Mouse (Mus musculus) brain, adult 2 months (tissue): ENCODE measurements at regions not wholly inside any gene's neighbourhood (a gene's known extent, or its start where the extent isn't known, plus 50 kb on each side); places are given as distances from the start of the nearest gene placed in this dataset.

ENCODE experiments used
- DNase-seq: peaks from one replicate; pipeline ENCODE4 v3.0.0; 2011; ENCODE audit warnings: low read depth, low spot score

DNA sequence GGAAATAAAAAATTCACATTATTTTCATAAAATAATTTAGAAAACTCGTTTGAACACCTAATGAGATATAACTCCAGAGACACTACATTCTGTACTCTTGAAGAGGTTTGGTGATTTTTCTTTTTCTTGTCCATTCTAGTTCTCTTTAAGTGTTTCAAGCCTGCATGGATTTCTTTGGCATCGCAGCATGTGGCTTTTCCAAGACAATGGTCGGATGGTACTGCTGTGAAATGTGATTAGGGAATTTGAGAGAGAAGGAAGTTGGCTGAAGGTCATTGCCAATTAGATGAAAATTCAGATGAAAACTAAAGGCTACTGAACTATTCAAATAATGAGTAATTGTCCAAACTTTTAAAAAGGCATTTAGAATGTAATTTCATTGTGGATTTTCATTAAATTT, 572.2 kb downstream of the Phex start:
- peak; percentile 1 for DNase-seq

DNA sequence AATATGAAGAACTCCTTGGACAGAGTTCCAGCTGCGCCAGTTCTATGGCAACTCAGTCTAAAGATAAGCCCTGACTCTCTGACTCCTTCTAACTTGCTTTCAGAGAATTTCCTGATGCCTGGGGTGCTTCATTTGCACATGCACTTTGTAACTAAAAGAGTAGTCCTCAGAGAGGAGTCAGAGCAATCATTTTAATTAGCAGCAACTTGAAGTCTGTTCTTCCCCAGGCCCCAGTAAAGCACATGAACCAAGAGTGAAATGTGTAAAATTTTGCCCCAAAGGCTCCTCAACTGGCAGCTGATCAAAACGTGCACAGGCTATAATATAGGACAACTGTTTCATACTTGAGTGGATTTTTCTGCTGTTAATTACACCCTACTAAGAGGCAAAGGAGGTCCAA, 573.8 kb downstream of the Phex start:
- peak; percentile 2 for DNase-seq

DNA sequence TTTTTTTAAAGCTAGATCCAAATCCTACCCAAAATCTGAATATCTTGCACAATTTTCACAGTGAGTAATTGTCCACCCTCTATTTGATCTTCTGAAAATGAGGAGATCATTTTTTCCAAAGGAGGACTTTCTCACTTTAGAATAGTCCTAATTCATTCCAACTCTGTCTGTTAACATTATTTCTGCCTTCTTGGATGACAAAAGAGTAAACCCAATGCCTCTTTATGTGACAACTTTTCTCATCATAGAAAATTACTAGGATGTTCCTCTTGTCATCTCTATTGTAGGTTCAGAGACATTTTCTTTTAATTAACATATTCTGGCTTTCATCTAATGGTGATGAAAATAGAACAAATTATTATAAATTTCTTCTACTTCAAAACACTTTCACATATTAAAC, 582.9 kb downstream of the Phex start:
- DNase-seq, result peak; percentile 1

DNA sequence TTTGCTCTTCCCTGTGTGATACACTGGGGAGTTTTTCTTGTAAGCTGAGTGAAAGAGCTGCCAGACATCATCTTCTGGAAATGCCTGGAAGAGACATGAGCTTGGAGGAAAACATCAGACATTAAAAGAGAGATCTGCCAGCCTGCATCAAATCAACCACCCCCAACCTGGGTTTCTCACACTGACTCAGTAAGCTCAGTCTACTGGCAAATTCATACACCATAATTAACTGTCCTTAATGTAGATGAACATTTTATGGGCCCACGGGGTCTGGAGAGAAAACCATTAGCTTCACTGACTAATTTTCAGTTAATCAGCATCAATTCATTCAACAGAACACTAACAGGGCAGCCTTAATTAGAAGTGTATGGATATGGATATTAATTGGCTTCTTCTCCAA, 608.3 kb downstream of the Phex start:
- peak; percentile 49 for DNase-seq
